Mouse (Mus musculus) heart, adult 9 months (tissue): ENCODE data around the gene Taf6.

Experiments
- DNase-seq, 2 experiments: peaks; one replicate each; pipeline ENCODE4 v3.0.0; 2022; ENCODE audit warnings: low spot score in 2 of 2

The Taf6 gene

GRCm38 (mm10) chr5:138171695-138172491, 15.4 kb downstream of the Taf6 start, which contains the start of the genes Ap4m1 and Mcm7:
Ap4m1 (plus strand) TSS chr5:138172002.
Mcm7 (minus strand) TSS chr5:138172422.
- DNase-seq = peak; percentile 99

GRCm38 (mm10) chr5:138170936-138171561, 16.2 kb downstream of the Taf6 start:
- peak; percentile 95 to 96 for DNase-seq

GRCm38 (mm10) chr5:138165594-138165993, 21.7 kb downstream of the Taf6 start:
- DNase-seq = no peak

- no peak for DNase-seq
These were observed 23.6 kb downstream of the Taf6 start for GRCm38 (mm10) chr5:138163610-138164009.

GRCm38 (mm10) chr5:138163046-138163445, 24.2 kb downstream of the Taf6 start:
- DNase-seq = no peak

GRCm38 (mm10) chr5:138160842-138161665, 26.2 kb downstream of the Taf6 start, which contains the start of gene Cops6:
Cops6 (plus strand) TSS chr5:138161071.
- DNase-seq = peak; percentile 90 to 92

- no peak for DNase-seq
These were observed 27.0 kb downstream of the Taf6 start for GRCm38 (mm10) chr5:138160224-138160762.

GRCm38 (mm10) chr5:138155443-138155976, 31.7 kb downstream of the Taf6 start, which contains the start of gene Zfp113:
Zfp113 (minus strand) TSS chr5:138155744.
- peak; percentile 95 to 96 for DNase-seq

GRCm38 (mm10) chr5:138154390-138154789, 32.9 kb downstream of the Taf6 start:
- no peak for DNase-seq

GRCm38 (mm10) chr5:138138585-138138984, 48.7 kb downstream of the Taf6 start:
- DNase-seq = no peak

- DNase-seq = no peak
These were observed 49.2 kb downstream of the Taf6 start for GRCm38 (mm10) chr5:138137935-138138549.

GRCm38 (mm10) chr5:138137257-138137656, 50.0 kb downstream of the Taf6 start:
- DNase-seq = no peak

GRCm38 (mm10) chr5:138132425-138133064, 54.7 kb downstream of the Taf6 start:
- DNase-seq = no peak
